Mouse (Mus musculus): ENCODE data around the gene Anks1. TPM values are rescaled to one million over a fixed set of nuclear protein-coding genes. Genes with fewer than 3 reads are reported as not detected.
"Not testable (repeated sequence)": the region's sequence is repeated elsewhere in the genome, so short reads cannot be mapped to it uniquely, and the experiment has no call there.

Gene Anks1
- polyA plus RNA-seq, 1 experiment from 2014 or later, result 61.0 TPM

- Histone ChIP-seq H3K36me3 (replicated peaks) (no peaks in the 10 kb centered on the region; the same call in 1 of the 2 replicates), H3K4me3 (replicated peaks) (no peak overlapping the region), H3K9me3 (no peaks in the 10 kb centered on the region), H3K27ac (no peak overlapping the region), H3K4me2 (no peak overlapping the region), H3K27me3 (no peaks in the 10 kb centered on the region), H3K4me1 (no peaks in the 10 kb centered on the region; the same call in 1 of the 2 replicates), H3K9ac (no peak overlapping the region)
- no peak for ATAC-seq (ENCODE audit: low FRiP score)
- WGBS, result 86% methylated on average over 5 of the region's 5 CpGs
Measured at GRCm38 (mm10) chr17:27970305-27970704, 61.2 kb downstream of the Anks1 start.

- no peak overlapping the region for H3K4me3 ChIP-seq (replicated peaks)
- 92% methylated on average over 9 of the region's 9 CpGs for WGBS
- H3K9me3 ChIP-seq, result no peaks in the 10 kb centered on the region
- no peaks in the 10 kb centered on the region for H3K27me3 ChIP-seq
- no peak overlapping the region for H3K9ac ChIP-seq
- no peak overlapping the region for H3K4me2 ChIP-seq
- no peak overlapping the region for H3K27ac ChIP-seq
- H3K4me1 ChIP-seq, result no peaks in the 10 kb centered on the region; the same call in 1 of the 2 replicates
- H3K36me3 ChIP-seq (replicated peaks), result peaks cover 6% of the 10 kb centered on the region
- ATAC-seq (ENCODE audit: low FRiP score), result no peak
Measured at GRCm38 (mm10) chr17:27971496-27971895, 62.4 kb downstream of the Anks1 start.

- no peak for ATAC-seq (ENCODE audit: low FRiP score)
- no peaks in the 10 kb centered on the region for H3K9me3 ChIP-seq
- H3K27ac ChIP-seq, result no peak overlapping the region
- no peaks in the 10 kb centered on the region; the same call in 1 of the 2 replicates for H3K4me1 ChIP-seq
- H3K36me3 ChIP-seq (replicated peaks), result peaks cover 22% of the 10 kb centered on the region
- no peaks in the 10 kb centered on the region for H3K27me3 ChIP-seq
- WGBS, result 90% methylated on average over 4 of the region's 4 CpGs
- H3K9ac ChIP-seq, result no peak overlapping the region
- no peak overlapping the region for H3K4me3 ChIP-seq (replicated peaks)
- H3K4me2 ChIP-seq, result no peak overlapping the region
Measured at GRCm38 (mm10) chr17:27973337-27973736, 64.2 kb downstream of the Anks1 start.

GRCm38 (mm10) chr17:27976266-27976665, 67.2 kb downstream of the Anks1 start:
- WGBS, result 95% methylated on average over 14 of the region's 14 CpGs
- H3K36me3 ChIP-seq (replicated peaks), result peaks cover 40% of the 10 kb centered on the region
- H3K9me3 ChIP-seq, result no peaks in the 10 kb centered on the region
- ATAC-seq (ENCODE audit: low FRiP score), result no peak
- no peak overlapping the region for H3K4me3 ChIP-seq (replicated peaks)
- H3K27me3 ChIP-seq, result no peaks in the 10 kb centered on the region
- H3K4me1 ChIP-seq, result no peaks in the 10 kb centered on the region; the same call in 1 of the 2 replicates
- no peak overlapping the region for H3K9ac ChIP-seq
- H3K27ac ChIP-seq, result no peak overlapping the region
- H3K4me2 ChIP-seq, result no peak overlapping the region

- Histone ChIP-seq H3K9me3 (no peaks in the 10 kb centered on the region), H3K36me3 (replicated peaks) (peaks cover 40% of the 10 kb centered on the region), H3K4me2 (no peak overlapping the region), H3K9ac (no peak overlapping the region), H3K27ac (no peak overlapping the region), H3K4me3 (replicated peaks) (no peak overlapping the region), H3K4me1 (no peaks in the 10 kb centered on the region; the same call in 1 of the 2 replicates), H3K27me3 (no peaks in the 10 kb centered on the region)
- no peak for ATAC-seq (ENCODE audit: low FRiP score)
- 90% methylated on average over 3 of the region's 3 CpGs for WGBS
Measured at GRCm38 (mm10) chr17:27977008-27977636, 68.0 kb downstream of the Anks1 start.

GRCm38 (mm10) chr17:27980391-27980955, 71.4 kb downstream of the Anks1 start:
- Histone ChIP-seq H3K9ac (no peak overlapping the region), H3K4me3 (replicated peaks) (no peak overlapping the region), H3K27ac (no peak overlapping the region), H3K4me1 (no peaks in the 10 kb centered on the region), H3K27me3 (no peaks in the 10 kb centered on the region), H3K9me3 (no peaks in the 10 kb centered on the region), H3K4me2 (no peak overlapping the region), H3K36me3 (replicated peaks) (peaks cover 45% of the 10 kb centered on the region)
- no peak for ATAC-seq (ENCODE audit: low FRiP score)
- WGBS, result 96% methylated on average over 3 of the region's 3 CpGs

GRCm38 (mm10) chr17:27981451-27982069, 72.5 kb downstream of the Anks1 start:
- H3K4me1 ChIP-seq, result no peaks in the 10 kb centered on the region
- H3K27me3 ChIP-seq, result no peaks in the 10 kb centered on the region
- H3K4me2 ChIP-seq, result no peak overlapping the region
- H3K4me3 ChIP-seq (replicated peaks), result no peak overlapping the region
- 90% methylated on average over 5 of the region's 5 CpGs for WGBS
- no peak for ATAC-seq (ENCODE audit: low FRiP score)
- peaks cover 48% of the 10 kb centered on the region for H3K36me3 ChIP-seq (replicated peaks)
- H3K27ac ChIP-seq, result no peak overlapping the region
- no peak overlapping the region for H3K9ac ChIP-seq
- H3K9me3 ChIP-seq, result no peaks in the 10 kb centered on the region

- not testable (repeated sequence) for H3K4me2 ChIP-seq; H3K27ac ChIP-seq; H3K9me3 ChIP-seq; ATAC-seq (ENCODE audit: low FRiP score); H3K27me3 ChIP-seq; H3K4me1 ChIP-seq; H3K9ac ChIP-seq; H3K4me3 ChIP-seq (replicated peaks)
- 93% methylated on average over 13 of the region's 14 CpGs for WGBS
- H3K36me3 ChIP-seq (replicated peaks), result peaks cover 48% of the 10 kb centered on the region
Measured at GRCm38 (mm10) chr17:27982070-27982457, 73.0 kb downstream of the Anks1 start.

- Histone ChIP-seq H3K4me3 (replicated peaks) (no peak overlapping the region), H3K4me1 (no peaks in the 10 kb centered on the region), H3K27me3 (no peaks in the 10 kb centered on the region), H3K9me3 (no peaks in the 10 kb centered on the region), H3K4me2 (no peak overlapping the region), H3K9ac (no peak overlapping the region), H3K36me3 (replicated peaks) (peaks cover 48% of the 10 kb centered on the region), H3K27ac (no peak overlapping the region)
- no peak for ATAC-seq (ENCODE audit: low FRiP score)
- WGBS, result 89% methylated on average over 7 of the region's 7 CpGs
Measured at GRCm38 (mm10) chr17:27982712-27983266, 73.7 kb downstream of the Anks1 start.

- Histone ChIP-seq H3K9ac (no peak overlapping the region), H3K4me3 (replicated peaks) (no peak overlapping the region), H3K27ac (no peak overlapping the region), H3K36me3 (replicated peaks) (peaks cover 51% of the 10 kb centered on the region), H3K4me2 (no peak overlapping the region), H3K27me3 (no peaks in the 10 kb centered on the region), H3K9me3 (no peaks in the 10 kb centered on the region), H3K4me1 (no peaks in the 10 kb centered on the region)
- WGBS, result 93% methylated on average over 12 of the region's 12 CpGs
- no peak for ATAC-seq (ENCODE audit: low FRiP score)
Measured at GRCm38 (mm10) chr17:27984421-27984820, 75.3 kb downstream of the Anks1 start.

- 94% methylated on average over 19 of the region's 19 CpGs for WGBS
- Histone ChIP-seq H3K9ac (no peak overlapping the region), H3K27ac (no peak overlapping the region), H3K36me3 (replicated peaks) (peaks cover 53% of the 10 kb centered on the region), H3K27me3 (no peaks in the 10 kb centered on the region), H3K4me2 (no peak overlapping the region), H3K9me3 (no peaks in the 10 kb centered on the region), H3K4me1 (peaks cover 2% of the 10 kb centered on the region; the same call in 1 of the 2 replicates), H3K4me3 (replicated peaks) (no peak overlapping the region)
- no peak for ATAC-seq (ENCODE audit: low FRiP score)
Measured at GRCm38 (mm10) chr17:27986106-27986505, 77.0 kb downstream of the Anks1 start.

- Histone ChIP-seq H3K36me3 (replicated peaks) (peaks cover 63% of the 10 kb centered on the region), H3K27ac (no peak overlapping the region), H3K27me3 (no peaks in the 10 kb centered on the region), H3K9me3 (no peaks in the 10 kb centered on the region), H3K4me2 (no peak overlapping the region), H3K9ac (no peak overlapping the region), H3K4me3 (replicated peaks) (no peak overlapping the region), H3K4me1 (peaks cover 2% of the 10 kb centered on the region)
- 51% methylated on average over 15 of the region's 15 CpGs for WGBS
- peak; percentile 64 for ATAC-seq (ENCODE audit: low FRiP score)
Measured at GRCm38 (mm10) chr17:27989807-27990542, 80.9 kb downstream of the Anks1 start.

Data from forebrain, embryonic 12.5 days (tissue).